Mouse (Mus musculus): ENCODE data around the gene Cck. TPM values are rescaled to one million over a fixed set of nuclear protein-coding genes. Genes with fewer than 3 reads are reported as not detected.

Cck gene
- polyA plus RNA-seq, 1 experiment: 0.37 TPM

DNA sequence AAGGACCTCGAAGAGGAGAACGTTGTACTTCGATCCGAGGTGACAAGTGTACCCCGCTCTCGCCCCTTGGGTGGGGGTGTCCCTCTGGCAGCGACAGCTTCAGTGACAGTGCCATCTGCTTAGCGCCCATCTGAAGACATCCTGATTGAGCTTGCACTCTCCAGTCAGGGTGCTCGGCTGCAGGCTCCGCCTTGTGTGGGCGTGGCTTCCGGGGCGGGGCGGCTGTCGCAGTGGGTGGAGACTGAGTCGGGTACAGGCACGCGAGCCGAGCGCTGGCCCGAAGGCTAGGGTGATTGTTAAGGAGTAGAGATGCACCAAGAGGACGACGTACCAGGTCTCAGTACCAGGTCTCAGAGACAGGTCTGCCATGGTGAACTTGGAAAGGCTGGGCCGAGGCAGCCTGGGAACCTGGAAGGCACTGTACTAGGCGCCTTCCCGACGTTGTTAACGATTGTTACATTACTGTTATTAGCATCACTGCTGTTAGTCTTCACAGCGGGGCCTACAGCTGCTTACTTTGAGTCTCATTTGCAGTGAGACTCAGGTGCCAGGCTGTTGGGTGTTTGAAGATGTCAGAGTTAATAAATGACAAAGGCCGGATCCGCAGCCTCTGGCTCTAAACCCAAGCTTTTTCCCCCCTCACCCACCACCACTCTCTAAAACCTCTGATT, 51.7 kb downstream of the Cck start:
- WGBS: 74% methylated on average over 31 of the region's 31 CpGs

DNA sequence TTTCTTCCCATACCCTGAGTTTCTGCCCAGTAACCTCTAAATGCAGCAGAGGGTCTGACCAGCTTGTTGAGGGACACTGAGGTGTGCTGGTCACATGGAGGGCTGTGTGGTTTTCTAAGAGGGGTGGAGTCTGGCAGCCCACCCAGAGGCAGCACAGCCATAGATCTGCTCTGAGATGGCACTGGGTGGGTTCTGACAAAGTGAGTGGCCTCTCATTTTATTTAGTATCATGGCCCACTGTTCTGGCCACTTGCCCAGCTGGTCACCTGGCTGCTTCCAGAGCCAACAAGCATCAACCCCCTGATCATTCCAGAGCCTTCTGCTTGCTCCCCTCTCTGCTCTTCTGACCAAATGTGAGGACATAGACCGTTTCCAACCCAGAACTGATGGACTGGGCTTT, 53.3 kb downstream of the Cck start:
- no peak for DNase-seq
- H3K4me3 ChIP-seq (replicated peaks; ENCODE audit: extremely low read depth, low read depth, low read length): no peak overlapping the region
- TF ChIP-seq CTCF (IDR thresholded peaks at IDR 0.05; ENCODE audit: insufficient read depth, low read length) (no peak), POLR2A (IDR thresholded peaks at IDR 0.05; ENCODE audit: borderline replicate concordance, extremely low read depth, low read depth, low read length) (no peak)
- 71% methylated on average over 1 of the region's 1 CpGs for WGBS
- no peaks in the 10 kb centered on the region; the same call in 1 of the 2 replicates for H3K4me1 ChIP-seq (ENCODE audit: control insufficient read depth, insufficient read depth, low read length)

More for the DNA sequence above, 51.7 kb downstream of the Cck start:
- no peak overlapping the region for H3K4me3 ChIP-seq (replicated peaks; ENCODE audit: extremely low read depth, low read depth, low read length)
- TF ChIP-seq POLR2A (IDR thresholded peaks at IDR 0.05; ENCODE audit: borderline replicate concordance, extremely low read depth, low read depth, low read length) (no peak), CTCF (IDR thresholded peaks at IDR 0.05; ENCODE audit: insufficient read depth, low read length) (no peak)
- DNase-seq: no peak
- H3K4me1 ChIP-seq (ENCODE audit: control insufficient read depth, insufficient read depth, low read length): no peaks in the 10 kb centered on the region

Other genes with a start within 250 kb of the Cck start
- 10.6 and 14.9 TPM in 2 replicates for gene Ulk4, start 218.5 kb downstream of the Cck start, polyA plus RNA-seq (2012; rRNA removed)
- gene Trak1, start 198.2 kb downstream of the Cck start, polyA plus RNA-seq (2012; rRNA removed): 73.9 and 88.5 TPM in 2 replicates
- gene Lyzl4, start 146.4 kb upstream of the Cck start, polyA plus RNA-seq (2012; rRNA removed): 0.66 and 0.72 TPM in 2 replicates
- gene Vipr1, start 147.0 kb upstream of the Cck start, polyA plus RNA-seq (2012; rRNA removed): 2.2 and 2.6 TPM in 2 replicates
- gene Sec22c, start 209.8 kb upstream of the Cck start, polyA plus RNA-seq (2012; rRNA removed): 8.9 and 9.9 TPM in 2 replicates
- 18.4 and 22.2 TPM in 2 replicates for gene Ss18l2, start 214.6 kb upstream of the Cck start, polyA plus RNA-seq (2012; rRNA removed)
- gene Nktr, start 223.5 kb upstream of the Cck start, polyA plus RNA-seq (2012; rRNA removed): 36.6 and 48.6 TPM in 2 replicates

All from lung, adult 2 months (tissue).